Mouse (Mus musculus): ENCODE results near the gene Myo9a. TPM values are rescaled to one million over a fixed set of nuclear protein-coding genes. Genes with fewer than 3 reads are reported as not detected.
A peak's percentile ranks its signal among the peaks of the same experiment; 100 is the strongest.

The Myo9a gene
- polyA plus RNA-seq (2015; fragmentation: Nextera tagmentation; extraction: Ambion mirVana): 26.8 and 30.3 TPM in 2 replicates

- H3K9me3 ChIP-seq (replicated peaks; ENCODE audit: control insufficient read depth, low read length, poor library complexity, severe bottlenecking): no peaks in the 10 kb centered on the region
Measured at GRCm38 (mm10) chr9:59750267-59751065, at the start of gene Myo9a, which contains the start of gene Senp8. Gene Myo9a, plus strand, starts transcription at chr9:59750896. Gene Senp8, minus strand, starts transcription at chr9:59750710.

GRCm38 (mm10) chr9:59701094-59701493 is 49.6 kb upstream of the Myo9a start:
- no peaks in the 10 kb centered on the region for H3K4me1 ChIP-seq (ENCODE audit: control insufficient read depth, insufficient read depth, low read length)
- no peak overlapping the region for H3K4me2 ChIP-seq (ENCODE audit: low read length)
- no peak overlapping the region for H3K27ac ChIP-seq (ENCODE audit: low read length)
- no peaks in the 10 kb centered on the region for H3K9me3 ChIP-seq (replicated peaks; ENCODE audit: control insufficient read depth, low read length, poor library complexity, severe bottlenecking)
- H3K4me3 ChIP-seq (ENCODE audit: low read depth, low read length): no peak overlapping the region
- H3K9ac ChIP-seq (ENCODE audit: low read depth, low read length): no peak overlapping the region
- ATAC-seq: no peak
- 72% methylated on average over 7 of the region's 7 CpGs for WGBS
- no peaks in the 10 kb centered on the region for H3K36me3 ChIP-seq (ENCODE audit: control insufficient read depth, insufficient read depth, low read length)
- no peaks in the 10 kb centered on the region for H3K27me3 ChIP-seq (ENCODE audit: control insufficient read depth, insufficient read depth, low read depth, low read length)

More at GRCm38 (mm10) chr9:59750267-59751065, at the start of gene Myo9a, which contains the start of gene Senp8:
- Histone ChIP-seq H3K27ac (ENCODE audit: low read length) (peak within 1 kb of the TSS; percentile 93), H3K9ac (ENCODE audit: low read depth, low read length) (peak within 1 kb of the TSS; percentile 99), H3K4me1 (ENCODE audit: control insufficient read depth, insufficient read depth, low read length) (peaks cover 16% of the 10 kb centered on the region), H3K4me3 (ENCODE audit: low read depth, low read length) (peak within 1 kb of the TSS; percentile 95), H3K36me3 (ENCODE audit: control insufficient read depth, insufficient read depth, low read length) (no peaks in the 10 kb centered on the region), H3K27me3 (ENCODE audit: control insufficient read depth, insufficient read depth, low read depth, low read length) (no peaks in the 10 kb centered on the region), H3K4me2 (ENCODE audit: low read length) (peak within 1 kb of the TSS; percentile 90)
- ATAC-seq: peak; percentile 93
- under 1% methylated on average over 51 of the region's 59 CpGs for WGBS

- Histone ChIP-seq H3K27ac (ENCODE audit: low read length) (no peak overlapping the region), H3K27me3 (ENCODE audit: control insufficient read depth, insufficient read depth, low read depth, low read length) (no peaks in the 10 kb centered on the region), H3K4me1 (ENCODE audit: control insufficient read depth, insufficient read depth, low read length) (no peaks in the 10 kb centered on the region), H3K4me3 (ENCODE audit: low read depth, low read length) (no peak overlapping the region), H3K9ac (ENCODE audit: low read depth, low read length) (no peak overlapping the region), H3K4me2 (ENCODE audit: low read length) (no peak overlapping the region), H3K36me3 (ENCODE audit: control insufficient read depth, insufficient read depth, low read length) (no peaks in the 10 kb centered on the region), H3K9me3 (replicated peaks; ENCODE audit: control insufficient read depth, low read length, poor library complexity, severe bottlenecking) (no peaks in the 10 kb centered on the region)
- no peak for ATAC-seq
- 82% methylated on average over 6 of the region's 6 CpGs for WGBS
Measured at GRCm38 (mm10) chr9:59703099-59703498, 47.6 kb upstream of the Myo9a start.

GRCm38 (mm10) chr9:59706850-59707825 is 43.6 kb upstream of the Myo9a start:
- no peaks in the 10 kb centered on the region for H3K27me3 ChIP-seq (ENCODE audit: control insufficient read depth, insufficient read depth, low read depth, low read length)
- H3K4me3 ChIP-seq (ENCODE audit: low read depth, low read length): no peak overlapping the region
- H3K36me3 ChIP-seq (ENCODE audit: control insufficient read depth, insufficient read depth, low read length): no peaks in the 10 kb centered on the region
- H3K9ac ChIP-seq (ENCODE audit: low read depth, low read length): no peak overlapping the region
- H3K4me1 ChIP-seq (ENCODE audit: control insufficient read depth, insufficient read depth, low read length): no peaks in the 10 kb centered on the region
- no peak overlapping the region for H3K27ac ChIP-seq (ENCODE audit: low read length)
- no peaks in the 10 kb centered on the region for H3K9me3 ChIP-seq (replicated peaks; ENCODE audit: control insufficient read depth, low read length, poor library complexity, severe bottlenecking)
- WGBS: 69% methylated on average over 10 of the region's 10 CpGs
- H3K4me2 ChIP-seq (ENCODE audit: low read length): no peak overlapping the region
- ATAC-seq: no peak

GRCm38 (mm10) chr9:59709225-59709624 is 41.5 kb upstream of the Myo9a start:
- H3K4me3 ChIP-seq (ENCODE audit: low read depth, low read length): no peak overlapping the region
- no peak overlapping the region for H3K27ac ChIP-seq (ENCODE audit: low read length)
- no peak overlapping the region for H3K4me2 ChIP-seq (ENCODE audit: low read length)
- H3K27me3 ChIP-seq (ENCODE audit: control insufficient read depth, insufficient read depth, low read depth, low read length): no peaks in the 10 kb centered on the region
- no peaks in the 10 kb centered on the region for H3K9me3 ChIP-seq (replicated peaks; ENCODE audit: control insufficient read depth, low read length, poor library complexity, severe bottlenecking)
- H3K36me3 ChIP-seq (ENCODE audit: control insufficient read depth, insufficient read depth, low read length): no peaks in the 10 kb centered on the region
- 82% methylated on average over 3 of the region's 3 CpGs for WGBS
- no peak overlapping the region for H3K9ac ChIP-seq (ENCODE audit: low read depth, low read length)
- no peak for ATAC-seq
- no peaks in the 10 kb centered on the region for H3K4me1 ChIP-seq (ENCODE audit: control insufficient read depth, insufficient read depth, low read length)

GRCm38 (mm10) chr9:59716275-59716898 is 34.3 kb upstream of the Myo9a start:
- no peaks in the 10 kb centered on the region for H3K36me3 ChIP-seq (ENCODE audit: control insufficient read depth, insufficient read depth, low read length)
- no peak overlapping the region for H3K4me2 ChIP-seq (ENCODE audit: low read length)
- H3K4me3 ChIP-seq (ENCODE audit: low read depth, low read length): no peak overlapping the region
- ATAC-seq: no peak
- no peaks in the 10 kb centered on the region for H3K27me3 ChIP-seq (ENCODE audit: control insufficient read depth, insufficient read depth, low read depth, low read length)
- no peak overlapping the region for H3K27ac ChIP-seq (ENCODE audit: low read length)
- H3K4me1 ChIP-seq (ENCODE audit: control insufficient read depth, insufficient read depth, low read length): no peaks in the 10 kb centered on the region
- no peak overlapping the region for H3K9ac ChIP-seq (ENCODE audit: low read depth, low read length)
- no peaks in the 10 kb centered on the region for H3K9me3 ChIP-seq (replicated peaks; ENCODE audit: control insufficient read depth, low read length, poor library complexity, severe bottlenecking)
- 72% methylated on average over 7 of the region's 7 CpGs for WGBS

GRCm38 (mm10) chr9:59718237-59718636 is 32.5 kb upstream of the Myo9a start:
- H3K4me2 ChIP-seq (ENCODE audit: low read length): no peak overlapping the region
- WGBS: 85% methylated on average over 4 of the region's 4 CpGs
- H3K36me3 ChIP-seq (ENCODE audit: control insufficient read depth, insufficient read depth, low read length): no peaks in the 10 kb centered on the region
- no peak overlapping the region for H3K4me3 ChIP-seq (ENCODE audit: low read depth, low read length)
- no peak for ATAC-seq
- no peaks in the 10 kb centered on the region for H3K27me3 ChIP-seq (ENCODE audit: control insufficient read depth, insufficient read depth, low read depth, low read length)
- no peak overlapping the region for H3K27ac ChIP-seq (ENCODE audit: low read length)
- H3K9ac ChIP-seq (ENCODE audit: low read depth, low read length): no peak overlapping the region
- peaks cover under 1% of the 10 kb centered on the region for H3K4me1 ChIP-seq (ENCODE audit: control insufficient read depth, insufficient read depth, low read length)
- H3K9me3 ChIP-seq (replicated peaks; ENCODE audit: control insufficient read depth, low read length, poor library complexity, severe bottlenecking): no peaks in the 10 kb centered on the region

- Histone ChIP-seq H3K4me1 (ENCODE audit: control insufficient read depth, insufficient read depth, low read length) (peaks cover 7% of the 10 kb centered on the region), H3K9ac (ENCODE audit: low read depth, low read length) (no peak overlapping the region), H3K36me3 (ENCODE audit: control insufficient read depth, insufficient read depth, low read length) (no peaks in the 10 kb centered on the region), H3K27me3 (ENCODE audit: control insufficient read depth, insufficient read depth, low read depth, low read length) (no peaks in the 10 kb centered on the region), H3K27ac (ENCODE audit: low read length) (no peak overlapping the region), H3K4me2 (ENCODE audit: low read length) (no peak overlapping the region), H3K9me3 (replicated peaks; ENCODE audit: control insufficient read depth, low read length, poor library complexity, severe bottlenecking) (no peaks in the 10 kb centered on the region), H3K4me3 (ENCODE audit: low read depth, low read length) (no peak overlapping the region)
- 89% methylated on average over 5 of the region's 5 CpGs for WGBS
- no peak for ATAC-seq
Measured at GRCm38 (mm10) chr9:59721144-59721543, 29.6 kb upstream of the Myo9a start.

Measured in midbrain, embryonic 16.5 days (tissue).